Mouse (Mus musculus): ENCODE data around the gene Vsnl1.
A peak's percentile ranks its signal among the peaks of the same experiment; 100 is the strongest.

The Vsnl1 gene

GRCm38 (mm10) chr12:11436497-11437265 is at the start of gene Vsnl1:
Gene Vsnl1 (minus strand): TSS chr12:11436613.
- peak; percentile 64 for DNase-seq

- no peak for DNase-seq
Measured at GRCm38 (mm10) chr12:11456632-11457031, 20.2 kb upstream of the Vsnl1 start.

GRCm38 (mm10) chr12:11456213-11456612 is 19.8 kb upstream of the Vsnl1 start:
- no peak for DNase-seq

GRCm38 (mm10) chr12:11455549-11456194 is 19.3 kb upstream of the Vsnl1 start, which contains the start of gene Rad51ap2:
Gene Rad51ap2 (plus strand): TSS chr12:11456079.
- peak; percentile 87 for DNase-seq

DNA sequence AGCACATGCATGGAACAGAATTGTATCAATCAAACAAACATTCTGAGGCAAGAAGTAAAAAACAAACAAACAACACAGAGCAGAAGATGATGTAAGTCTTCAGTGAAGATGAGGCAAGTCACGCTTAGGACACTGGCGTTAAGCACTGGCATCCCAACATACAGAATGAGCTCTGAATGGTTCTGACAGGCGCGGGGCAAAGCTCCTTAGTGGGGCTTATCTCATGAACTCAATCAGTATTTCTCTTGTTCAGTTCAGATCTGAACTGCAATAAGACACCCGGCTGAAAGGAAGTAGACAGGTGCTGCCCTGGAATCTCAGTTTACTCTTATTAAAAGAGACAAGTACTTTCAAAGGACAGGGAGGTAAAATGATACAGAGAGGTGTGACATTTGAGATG is 17.7 kb upstream of the Vsnl1 start:
- no peak for DNase-seq

DNA sequence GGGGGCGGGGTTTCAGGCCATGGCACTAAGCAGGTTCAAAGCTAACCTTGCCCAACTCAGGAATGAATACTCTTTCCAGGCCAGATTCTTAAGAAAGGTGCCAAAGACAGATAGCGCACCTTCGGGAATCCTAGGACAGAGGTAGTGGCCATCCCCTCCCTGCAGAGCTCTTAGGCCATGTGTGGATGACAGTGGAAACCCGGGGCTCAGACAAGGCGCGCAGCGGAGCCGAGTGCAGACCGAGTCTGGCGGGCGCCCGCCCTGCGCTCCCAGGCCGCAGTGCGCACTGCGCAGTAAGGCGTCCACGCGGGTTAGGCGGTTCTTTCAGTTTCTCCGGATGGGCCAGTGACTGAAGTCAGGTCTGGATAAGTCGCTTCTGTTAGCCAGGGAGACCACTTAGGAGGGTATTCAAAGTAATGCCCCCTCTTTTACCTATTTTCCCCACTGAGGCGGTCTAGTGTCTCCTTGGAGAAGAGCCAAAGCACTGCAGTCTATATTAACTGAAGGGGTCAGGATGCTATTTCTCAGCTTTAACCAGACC is 1.6 kb upstream of the Vsnl1 start:
- DNase-seq = no peak

DNA sequence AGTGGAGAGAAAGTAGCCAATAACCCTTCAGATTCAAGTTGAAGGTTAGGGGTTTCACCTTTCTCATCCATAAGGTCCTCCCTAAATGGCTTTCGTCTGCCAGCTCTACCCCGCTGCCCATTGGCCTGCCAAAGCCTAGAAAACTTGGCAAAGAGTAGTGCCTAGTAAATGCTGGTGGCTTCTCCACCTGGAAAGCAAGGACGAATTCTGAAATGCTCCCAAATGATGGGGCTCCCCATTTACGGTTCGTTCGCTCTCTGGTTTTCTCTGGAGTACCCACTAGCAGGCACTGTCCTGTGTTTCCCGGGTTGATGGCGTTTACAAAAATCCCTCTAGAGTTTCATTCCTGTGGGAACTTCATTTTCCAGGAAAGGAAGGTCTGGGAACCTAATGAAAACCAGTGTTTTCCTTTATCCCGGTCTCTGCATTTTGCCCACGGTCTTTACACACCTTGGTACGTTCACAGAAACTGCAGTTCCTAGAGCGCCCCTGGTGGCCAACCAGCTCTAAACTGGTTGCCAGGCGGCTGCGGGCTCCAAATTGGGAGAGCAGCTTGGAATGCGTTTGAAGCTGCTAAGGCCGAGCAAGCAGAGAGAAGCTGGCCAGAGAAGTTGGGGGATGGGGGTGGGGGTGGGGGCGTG is 973 bp upstream of the Vsnl1 start:
- DNase-seq = peak; percentile 79

- no peak for DNase-seq
Measured at GRCm38 (mm10) chr12:11436023-11436350, 426 bp downstream of the Vsnl1 start.

DNA sequence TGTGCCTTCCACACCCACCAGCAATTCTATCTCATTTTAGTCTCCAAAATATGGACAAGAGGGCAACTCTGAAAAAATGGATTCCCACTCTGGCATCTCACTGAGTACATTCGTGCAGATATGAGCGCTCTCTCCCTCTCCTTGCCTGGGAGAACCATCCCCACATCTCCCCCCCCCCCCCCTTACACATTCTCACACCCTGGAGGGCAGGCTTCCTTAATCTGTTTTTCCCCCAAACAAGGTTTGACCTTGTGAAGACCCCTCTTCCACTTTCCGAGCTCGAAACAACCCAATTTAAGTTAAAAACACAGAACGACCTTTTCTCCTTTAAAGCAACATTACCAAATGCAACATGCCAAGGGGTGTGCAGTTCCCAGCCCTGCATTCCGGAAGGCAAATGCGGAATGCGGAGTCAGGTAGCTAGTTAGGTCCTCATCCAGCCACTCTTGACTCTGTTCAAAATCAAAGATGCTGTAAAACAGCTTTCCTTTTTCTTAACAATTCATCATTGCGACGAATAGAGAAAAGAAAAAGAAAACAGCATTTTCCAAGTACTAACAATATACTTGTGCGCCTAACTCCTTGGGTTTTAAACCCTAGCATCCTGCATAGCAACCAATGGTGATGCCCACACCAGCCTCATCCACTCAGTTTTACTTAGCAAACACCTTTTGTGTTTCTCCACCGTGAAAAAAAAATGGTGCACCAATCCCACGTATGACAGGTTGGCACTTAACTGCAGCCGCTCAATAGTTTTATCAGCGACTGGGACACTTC is 979 bp downstream of the Vsnl1 start:
- DNase-seq = no peak

GRCm38 (mm10) chr12:11434446-11434845 is 2.0 kb downstream of the Vsnl1 start:
- no peak for DNase-seq

- DNase-seq = no peak
Measured at GRCm38 (mm10) chr12:11433716-11434115, 2.7 kb downstream of the Vsnl1 start.

DNA sequence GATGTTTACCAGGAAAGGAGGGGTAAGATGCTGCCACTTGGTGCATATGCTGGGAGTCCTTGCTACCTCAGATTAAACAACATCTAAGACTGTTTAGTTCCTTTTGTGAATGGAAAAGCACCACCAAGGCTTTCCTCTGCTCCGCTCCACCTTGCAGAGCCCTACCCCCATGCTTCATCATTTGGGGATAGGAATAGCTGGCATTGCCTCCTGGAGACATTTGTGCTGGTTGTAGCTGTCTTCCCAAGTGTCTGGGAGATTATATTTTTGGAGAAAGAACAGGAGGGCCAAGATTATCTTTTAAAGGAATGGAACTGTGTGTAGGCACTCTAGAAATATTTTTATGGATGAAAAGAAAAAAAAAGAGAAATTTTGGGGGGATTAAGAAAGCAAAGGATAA is 3.3 kb downstream of the Vsnl1 start:
- no peak for DNase-seq

- DNase-seq = no peak
Measured at GRCm38 (mm10) chr12:11427396-11427795, 9.0 kb downstream of the Vsnl1 start.

DNA sequence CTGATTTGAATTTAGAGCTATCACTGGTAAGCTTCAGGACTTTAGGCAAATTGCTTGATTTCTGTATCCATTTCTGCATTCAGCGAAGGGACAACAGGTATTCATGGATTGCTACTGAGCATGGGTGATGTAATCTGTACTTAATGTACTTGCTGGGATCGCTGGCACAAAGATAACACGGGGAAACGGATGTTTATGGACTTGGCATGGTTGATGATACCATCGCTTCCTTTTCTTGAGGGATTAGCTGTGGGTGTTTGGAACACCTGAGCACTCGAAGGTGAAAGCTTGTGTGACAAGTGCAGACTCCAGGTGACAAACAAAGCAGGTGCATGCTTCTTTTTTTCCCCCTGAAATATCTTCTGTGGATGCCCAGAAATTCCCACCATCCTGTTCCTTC is 18.3 kb downstream of the Vsnl1 start:
- DNase-seq = no peak

DNA sequence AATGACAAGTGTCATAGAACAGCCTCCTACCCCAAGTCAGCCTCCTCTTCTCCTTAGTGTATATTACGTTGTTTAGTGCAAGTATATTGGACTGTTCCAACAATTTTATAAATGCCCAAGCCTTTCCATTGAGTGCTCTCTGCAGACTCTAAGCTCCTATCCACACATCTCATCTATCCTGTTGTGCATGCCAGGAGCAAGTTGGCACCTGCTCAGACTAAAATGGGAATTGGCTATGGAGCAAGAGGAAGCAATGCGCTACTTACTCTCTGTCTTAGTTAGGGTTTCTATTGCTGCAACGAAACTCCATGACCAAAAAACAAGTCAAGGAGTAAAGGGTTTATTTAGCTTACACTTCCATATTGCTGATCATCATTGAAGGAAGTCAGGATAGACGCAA is 28.7 kb downstream of the Vsnl1 start:
- DNase-seq = no peak

- no peak for DNase-seq
Measured at GRCm38 (mm10) chr12:11398791-11399190, 37.6 kb downstream of the Vsnl1 start.

DNA sequence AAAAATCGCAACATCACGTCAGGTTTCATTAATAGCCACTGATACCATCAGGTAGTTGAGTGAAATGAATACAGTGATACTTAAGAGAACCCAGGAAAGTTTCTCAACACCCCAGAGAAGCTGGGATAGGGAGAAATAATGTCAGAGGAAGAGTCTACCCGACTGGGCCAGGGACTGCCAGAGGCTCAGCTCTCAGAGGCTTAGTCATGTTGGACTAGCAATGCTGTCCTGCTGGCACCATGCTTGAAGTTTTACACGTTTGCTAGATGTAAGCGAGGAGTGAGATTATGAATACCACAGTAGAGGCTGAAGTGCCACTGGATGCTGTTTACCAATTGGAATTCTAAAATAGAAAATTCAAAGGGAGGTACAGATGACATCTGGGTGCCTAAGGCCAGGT is 39.4 kb downstream of the Vsnl1 start:
- no peak for DNase-seq

DNA sequence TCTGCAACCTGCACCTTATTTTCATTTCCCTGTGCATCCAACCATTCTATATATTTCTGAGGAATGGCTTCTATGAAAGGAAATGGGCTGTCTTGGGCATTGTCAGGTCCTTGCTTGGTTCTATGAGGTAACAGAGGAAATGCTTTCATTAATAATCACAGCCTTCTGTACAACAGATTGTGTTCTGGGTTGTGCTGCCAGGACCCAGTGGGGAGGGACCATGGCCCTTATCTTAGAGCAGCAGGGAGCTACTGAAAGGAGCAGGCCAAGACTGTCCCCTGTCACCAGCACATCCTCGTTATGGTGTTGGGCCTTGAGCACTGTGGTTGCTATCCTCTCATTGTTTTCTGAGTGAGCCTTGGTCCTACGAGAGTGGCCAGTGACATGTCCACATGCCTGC is 40.9 kb downstream of the Vsnl1 start:
- no peak for DNase-seq

DNA sequence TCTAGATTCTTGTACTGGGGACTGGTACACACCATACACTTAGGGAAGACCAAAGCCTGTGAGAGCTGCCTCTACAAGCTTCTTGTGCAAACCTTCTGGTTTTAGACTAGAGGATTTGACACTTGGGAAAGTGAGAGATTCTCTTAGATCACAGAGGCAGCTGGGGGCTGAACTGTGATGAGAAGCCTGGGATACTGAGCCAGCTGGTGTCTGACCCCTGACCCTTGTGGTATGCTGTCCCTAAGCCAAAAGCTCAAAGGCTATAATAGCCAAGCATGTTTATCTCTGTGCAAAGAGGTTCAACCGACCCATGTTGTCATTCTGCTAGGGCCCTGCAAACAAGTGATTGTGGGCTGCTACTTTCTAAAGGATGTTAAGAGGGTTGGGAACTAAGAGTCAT is 43.9 kb downstream of the Vsnl1 start:
- DNase-seq = peak; percentile 69

DNA sequence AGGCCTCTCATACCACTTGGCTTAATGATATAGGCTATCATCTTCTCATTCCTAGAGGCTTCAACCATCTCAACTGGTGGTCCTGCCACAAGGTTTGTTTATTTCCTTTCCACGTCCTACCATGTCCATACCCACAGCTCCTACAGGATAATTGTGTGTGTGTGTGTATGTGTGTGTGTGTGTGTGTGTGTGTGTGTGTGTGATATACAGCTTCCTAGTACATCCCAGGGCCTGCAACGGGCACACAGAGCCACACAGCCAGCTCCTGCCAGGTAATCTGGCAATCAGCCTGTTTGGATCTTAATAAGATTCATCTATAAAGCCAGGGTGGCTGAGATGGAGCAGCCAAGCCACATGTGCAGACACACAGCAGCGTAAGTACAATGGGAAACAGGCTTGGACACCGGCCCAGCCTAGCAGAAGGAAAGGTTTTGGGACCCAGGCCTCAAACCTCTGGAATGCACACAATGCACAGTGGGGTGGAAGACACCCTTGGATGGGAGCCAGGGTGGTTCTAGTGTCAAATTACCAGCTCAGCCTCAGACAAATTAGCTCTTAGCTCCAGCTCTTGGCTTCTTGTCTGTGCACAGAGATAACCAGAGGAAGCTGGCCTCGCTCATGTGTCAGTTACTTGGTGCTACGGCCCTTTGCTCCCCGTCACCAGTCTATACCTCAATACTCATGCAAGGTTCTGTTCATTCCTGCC is 45.0 kb downstream of the Vsnl1 start:
- DNase-seq = peak; percentile 63

- no peak for DNase-seq
Measured at GRCm38 (mm10) chr12:11389141-11389540, 47.3 kb downstream of the Vsnl1 start.

DNA sequence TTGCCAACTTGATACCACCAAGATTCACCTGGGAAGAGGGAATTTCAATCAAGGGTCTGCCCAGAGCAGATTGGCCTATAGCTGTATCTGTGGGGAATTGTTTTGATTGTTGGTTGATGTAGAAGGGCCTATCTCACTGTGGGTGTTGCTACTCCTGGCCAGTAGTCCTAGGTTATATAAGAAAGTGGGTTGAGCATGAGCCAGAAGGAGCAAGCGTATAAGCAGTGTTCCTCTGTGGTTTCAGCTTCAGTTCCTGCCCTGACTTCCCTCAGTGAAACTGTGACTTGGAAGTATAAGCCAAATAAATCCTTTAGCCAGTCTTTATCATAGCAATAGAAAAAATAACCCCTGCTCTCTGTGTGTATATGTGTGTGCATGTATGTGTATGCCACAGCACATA is 51.7 kb downstream of the Vsnl1 start:
- no peak for DNase-seq
